Mouse (Mus musculus): ENCODE results near the gene Eml2.

The Eml2 gene

DNA sequence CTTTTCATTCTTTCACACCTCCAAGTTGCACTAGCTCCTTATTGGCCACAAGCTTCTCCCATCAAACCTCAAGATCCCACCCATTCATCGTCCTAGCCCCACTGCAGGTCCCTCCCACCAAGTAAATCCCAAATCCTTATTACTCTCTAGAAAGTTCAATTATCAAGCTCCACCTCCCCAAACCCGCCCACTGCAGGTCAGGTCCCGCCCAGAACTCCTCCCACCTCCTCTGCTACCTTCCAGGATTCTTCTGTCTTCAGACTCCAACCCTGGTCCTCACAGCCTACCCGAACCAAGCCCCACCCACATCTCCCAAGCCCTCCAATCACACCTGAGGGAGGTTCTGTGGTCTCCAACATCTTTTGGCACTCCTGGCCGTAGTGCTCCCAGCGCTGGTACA is 12.0 kb upstream of the Eml2 start:
- no peak for DNase-seq

DNA sequence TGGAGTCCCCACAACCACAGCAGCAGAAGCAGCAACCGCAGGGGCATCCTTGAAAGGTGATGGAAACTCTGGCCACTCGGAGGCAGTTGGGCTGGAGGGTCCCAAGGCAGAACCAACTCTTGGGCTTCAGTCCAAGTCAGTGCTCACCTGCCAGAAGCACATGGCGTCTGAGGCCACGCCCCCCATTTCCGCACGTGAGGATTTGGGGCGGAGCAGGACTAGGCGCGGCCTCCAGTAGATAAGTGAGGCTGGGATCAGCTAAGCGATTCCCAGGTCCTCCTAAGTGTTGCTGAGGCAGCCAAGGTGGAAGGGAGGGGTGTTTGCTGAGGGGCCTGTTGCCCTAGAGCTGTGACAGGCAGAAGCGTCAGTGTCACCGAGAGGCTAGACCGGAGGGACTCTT is 11.2 kb upstream of the Eml2 start:
- DNase-seq = no peak

DNA sequence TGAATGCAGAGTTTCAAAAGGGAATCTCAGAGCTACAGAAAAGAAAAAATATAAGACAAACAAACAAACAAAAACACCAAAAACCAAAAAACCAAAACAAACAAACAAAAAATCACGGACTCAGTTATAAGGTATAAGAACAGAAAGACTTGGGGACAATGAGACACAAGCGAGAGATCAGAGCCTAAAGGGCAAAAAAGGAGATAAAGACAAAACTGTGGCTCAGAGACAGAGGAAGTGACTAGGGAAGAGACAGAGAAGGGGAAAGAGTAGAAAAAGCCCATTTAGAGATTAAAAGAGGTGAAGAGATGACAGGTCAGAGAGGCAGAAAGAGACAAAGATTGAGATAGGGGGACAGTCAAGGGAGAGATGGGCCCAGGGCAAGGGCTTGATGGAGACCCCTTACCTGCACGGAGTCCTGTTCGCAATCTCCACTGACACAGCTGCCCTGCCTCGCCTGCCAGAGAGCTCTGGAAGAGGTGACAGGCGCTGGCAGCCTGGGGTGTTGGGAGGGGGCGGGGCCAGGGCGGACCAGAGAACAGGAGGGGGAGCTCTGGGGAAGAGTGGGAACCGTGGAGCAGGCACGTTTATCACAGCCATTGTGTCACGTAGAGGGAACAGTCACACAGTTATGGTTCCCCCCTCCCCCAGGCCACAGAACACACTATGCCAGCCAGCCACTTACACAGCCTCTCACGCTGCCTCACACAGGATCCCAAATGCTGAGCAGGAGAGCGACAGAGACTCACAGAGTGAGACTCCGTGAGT is 10.4 kb upstream of the Eml2 start, which contains the start of gene Gipr:
Gipr (minus strand) TSS at position 472 of the 768 bp plus-strand sequence.
- DNase-seq = no peak

DNA sequence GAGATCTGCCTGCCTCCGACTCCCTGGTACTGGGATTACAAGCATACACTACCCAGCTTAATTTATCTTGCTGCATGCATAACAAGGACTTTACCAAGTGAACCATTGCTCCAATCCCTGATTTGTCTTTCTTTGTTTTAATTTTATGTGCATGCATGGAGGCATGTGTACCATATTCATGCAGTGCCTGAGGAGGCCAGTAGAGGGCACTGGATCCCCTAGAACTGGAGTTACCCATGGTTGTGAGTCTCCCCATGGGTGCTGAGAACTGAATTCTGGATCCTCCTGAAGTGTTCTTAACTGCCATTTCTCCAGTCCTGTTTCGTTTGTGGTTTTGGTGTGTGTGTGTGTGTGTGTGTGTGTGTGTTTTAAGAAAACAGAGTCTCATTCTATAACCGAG is 9.2 kb upstream of the Eml2 start:
- no peak for DNase-seq

DNA sequence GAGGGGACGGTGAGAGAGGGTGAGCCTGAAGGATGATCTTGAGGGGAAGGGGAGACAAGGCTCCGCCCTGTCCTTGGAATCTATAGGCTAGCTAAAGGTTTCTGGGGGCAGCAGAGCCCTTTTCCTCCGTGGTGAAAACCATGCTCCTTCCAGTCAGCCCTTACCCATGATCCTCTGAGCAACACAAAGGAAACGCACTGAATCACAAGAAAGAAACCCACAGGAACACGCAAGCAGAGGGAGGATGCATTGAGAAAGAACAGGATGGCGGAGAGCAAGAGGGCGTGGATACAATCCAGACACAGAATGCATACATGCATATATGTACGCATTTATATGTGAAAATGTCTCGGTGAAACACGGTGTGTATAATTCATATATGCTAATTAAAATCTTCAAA is 6.7 kb upstream of the Eml2 start:
- no peak for DNase-seq

DNA sequence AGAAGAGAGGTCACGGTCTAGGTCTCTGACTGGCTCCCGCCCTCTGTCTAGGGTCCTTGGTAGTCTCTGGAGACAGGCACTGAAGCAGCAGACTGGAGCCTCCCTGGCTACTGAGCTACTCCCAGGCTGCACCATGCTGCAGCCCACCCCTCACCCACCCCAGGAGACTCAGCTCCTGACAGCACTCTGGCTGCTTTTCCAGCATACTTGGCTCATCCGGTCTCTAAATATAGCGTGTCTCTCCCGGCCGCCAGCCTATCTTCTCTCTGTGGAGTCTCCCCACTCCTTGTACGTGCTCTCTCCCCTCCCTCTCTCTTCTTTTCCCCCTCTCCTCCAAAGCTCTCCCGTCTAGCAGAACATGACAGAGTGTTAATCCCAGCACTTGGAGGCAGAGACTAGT is 6.1 kb upstream of the Eml2 start:
- no peak for DNase-seq

DNA sequence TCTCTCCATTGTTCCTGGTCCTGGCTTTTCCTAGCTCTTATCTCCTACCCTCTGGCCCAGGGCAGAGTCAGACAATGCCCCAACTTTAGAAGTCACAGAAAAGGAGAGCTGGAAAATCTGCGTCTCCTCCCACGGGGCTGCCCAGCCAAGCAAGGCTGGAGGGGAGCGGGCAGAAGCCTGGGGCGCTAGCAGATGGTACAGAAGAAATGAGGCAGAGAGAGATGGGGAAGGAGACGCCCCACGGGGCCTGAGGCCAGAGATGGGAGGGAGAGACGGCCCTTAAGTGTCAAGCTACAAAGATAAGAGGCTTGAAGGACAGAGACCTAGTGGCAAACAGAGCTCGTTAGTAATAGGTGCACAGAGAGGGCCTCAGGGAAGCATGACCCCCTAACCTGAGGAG is 4.4 kb upstream of the Eml2 start:
- DNase-seq = no peak

DNA sequence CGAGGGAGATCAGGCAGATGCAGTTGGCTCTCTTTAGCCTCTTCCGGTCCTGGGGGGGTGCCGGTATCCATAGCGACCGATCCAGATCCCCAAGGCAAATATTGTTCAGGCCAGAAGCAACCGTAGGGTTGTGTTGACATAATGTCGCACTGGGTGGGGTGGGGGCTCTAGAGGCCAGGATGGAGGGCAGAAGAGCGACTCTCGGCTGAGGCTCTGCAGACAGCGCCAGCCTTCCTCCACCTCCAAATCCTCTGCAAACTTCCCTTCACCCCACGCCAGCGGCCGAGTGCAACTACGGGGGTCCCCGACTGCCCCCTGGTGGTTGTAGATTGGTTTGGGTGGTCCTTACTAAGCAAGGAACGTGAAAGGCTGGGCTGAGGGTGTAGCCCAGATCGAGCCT is 3.3 kb upstream of the Eml2 start:
- peak; percentile 54 to 70 for DNase-seq

DNA sequence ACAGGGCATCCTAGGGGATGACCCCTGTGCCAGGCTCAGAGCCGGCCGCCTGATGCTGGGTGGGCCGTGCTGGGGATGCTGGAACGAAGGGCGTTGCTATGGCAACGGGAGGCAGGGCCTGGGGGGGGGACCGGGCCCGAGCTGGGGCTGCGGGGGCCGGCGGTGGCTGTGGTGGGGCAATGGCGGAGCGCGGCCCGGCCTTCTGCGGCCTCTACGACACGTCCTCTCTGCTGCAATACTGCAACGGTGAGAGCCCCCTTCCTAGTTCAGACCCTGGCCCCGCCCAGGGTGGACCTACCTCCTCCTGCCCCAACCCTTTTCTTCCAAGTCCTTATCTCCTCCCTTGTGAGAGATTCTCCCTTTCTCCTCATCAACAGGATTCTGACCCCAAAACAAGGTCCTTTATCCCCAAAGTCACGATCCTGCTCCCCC is 311 bp downstream of the Eml2 start:
- no peak for DNase-seq

DNA sequence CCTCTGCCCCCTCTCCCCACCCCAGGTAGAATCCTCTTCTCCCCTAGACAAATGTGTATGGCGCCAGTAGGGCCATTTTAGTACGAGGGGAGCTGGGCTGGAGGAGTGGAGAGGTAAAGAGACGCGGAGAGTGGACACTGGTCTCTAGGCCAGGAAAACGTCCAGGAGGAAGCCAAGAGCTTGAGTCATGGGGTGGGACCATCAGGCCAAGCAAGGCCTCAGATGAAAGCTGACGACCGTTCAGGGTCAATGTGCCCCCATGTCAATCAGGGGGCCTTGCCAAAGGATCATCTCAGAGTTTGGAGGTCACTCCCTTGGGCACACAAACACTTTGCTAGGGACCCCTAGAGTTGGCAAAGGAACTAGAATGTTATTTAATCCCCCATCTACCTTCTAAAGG is 995 bp downstream of the Eml2 start:
- DNase-seq = no peak

DNA sequence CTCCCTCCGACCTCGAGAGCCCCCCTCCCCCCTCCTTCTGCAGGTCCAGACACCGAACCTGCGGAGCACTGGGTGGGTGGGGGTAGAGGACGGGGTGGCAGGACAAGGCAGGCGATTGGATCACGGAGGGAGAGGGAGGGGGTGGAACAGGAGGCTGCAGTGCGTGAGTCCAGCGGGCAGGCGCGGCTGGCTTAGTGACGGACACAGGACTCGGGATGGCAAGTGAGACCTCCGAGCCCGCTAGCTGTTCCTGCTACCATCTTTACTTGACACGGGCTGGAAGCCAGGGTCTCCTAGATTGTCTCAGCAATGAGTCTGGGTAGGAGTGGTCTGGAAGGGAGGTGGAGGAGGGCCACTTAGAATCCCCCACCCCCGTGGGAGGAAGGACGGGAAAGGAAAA is 1.8 kb downstream of the Eml2 start:
- no peak for DNase-seq

DNA sequence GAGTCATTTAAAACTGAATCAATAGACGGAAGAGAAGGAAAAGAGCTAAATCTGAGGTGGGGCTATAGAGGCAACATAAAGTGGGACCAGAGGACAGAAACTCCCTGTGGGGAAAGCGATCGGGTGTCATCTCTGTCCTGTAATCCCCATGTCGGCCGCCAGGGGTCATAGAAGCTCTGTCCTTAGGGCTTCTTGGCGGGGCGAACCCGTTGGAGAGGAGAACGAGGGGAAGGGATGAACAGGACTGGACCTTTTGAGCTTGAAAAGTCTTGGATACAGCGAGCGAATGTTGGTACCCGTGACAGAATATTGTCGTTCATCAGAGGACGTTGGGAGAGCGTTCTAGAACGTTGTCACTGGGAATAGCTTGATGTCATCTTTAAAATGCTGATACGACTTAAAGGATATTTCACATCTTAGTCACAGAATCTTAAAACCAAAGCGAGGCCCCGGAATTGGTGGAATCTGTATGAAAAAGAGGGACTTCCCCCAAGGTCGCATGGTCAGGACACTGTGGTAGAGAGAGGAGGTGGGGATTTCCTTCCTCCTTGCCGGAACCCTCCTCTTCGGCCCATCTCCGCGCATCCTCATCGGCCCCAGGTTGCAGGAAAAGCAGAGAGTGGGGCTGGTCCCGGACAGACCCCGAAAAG is 2.3 kb downstream of the Eml2 start:
- peak; percentile 45 to 80 for DNase-seq

DNA sequence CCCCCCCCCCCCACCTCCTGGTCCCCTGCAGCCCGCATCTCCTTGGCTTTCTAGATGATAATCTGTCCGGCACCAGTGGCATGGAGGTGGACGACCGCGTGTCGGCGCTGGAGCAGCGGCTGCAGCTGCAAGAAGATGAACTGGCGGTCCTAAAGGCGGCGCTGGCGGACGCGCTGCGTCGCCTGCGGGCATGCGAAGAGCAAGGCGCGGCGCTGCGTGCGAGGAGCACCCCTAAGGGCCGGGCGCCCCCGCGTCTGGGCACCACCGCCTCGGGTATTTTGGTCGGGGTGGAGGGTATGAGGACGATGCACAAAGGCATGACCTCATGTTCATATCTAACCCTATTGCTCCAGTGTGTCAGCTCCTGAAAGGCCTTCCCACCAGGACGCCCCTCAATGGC is 3.0 kb downstream of the Eml2 start:
- peak; percentile 50 to 63 for DNase-seq

DNA sequence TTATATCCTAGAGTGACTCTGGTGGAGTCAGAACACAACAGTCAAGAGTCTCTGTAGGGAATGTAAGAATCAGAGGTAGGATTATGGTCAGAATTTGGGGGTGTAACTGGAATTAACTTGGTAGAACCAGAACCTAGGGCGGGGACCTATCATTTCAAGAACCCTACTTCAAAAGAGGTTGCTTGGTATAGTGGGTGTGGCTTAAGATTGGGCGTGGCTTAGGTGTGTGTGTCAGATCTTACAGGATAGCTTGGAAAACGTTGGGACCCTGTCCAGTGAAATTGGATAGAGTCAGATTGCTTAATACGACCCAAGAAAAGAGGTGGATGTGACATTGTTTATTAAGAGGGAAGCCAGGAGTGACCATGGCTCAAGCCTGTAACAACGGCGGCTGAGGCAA is 3.7 kb downstream of the Eml2 start:
- DNase-seq = no peak

DNA sequence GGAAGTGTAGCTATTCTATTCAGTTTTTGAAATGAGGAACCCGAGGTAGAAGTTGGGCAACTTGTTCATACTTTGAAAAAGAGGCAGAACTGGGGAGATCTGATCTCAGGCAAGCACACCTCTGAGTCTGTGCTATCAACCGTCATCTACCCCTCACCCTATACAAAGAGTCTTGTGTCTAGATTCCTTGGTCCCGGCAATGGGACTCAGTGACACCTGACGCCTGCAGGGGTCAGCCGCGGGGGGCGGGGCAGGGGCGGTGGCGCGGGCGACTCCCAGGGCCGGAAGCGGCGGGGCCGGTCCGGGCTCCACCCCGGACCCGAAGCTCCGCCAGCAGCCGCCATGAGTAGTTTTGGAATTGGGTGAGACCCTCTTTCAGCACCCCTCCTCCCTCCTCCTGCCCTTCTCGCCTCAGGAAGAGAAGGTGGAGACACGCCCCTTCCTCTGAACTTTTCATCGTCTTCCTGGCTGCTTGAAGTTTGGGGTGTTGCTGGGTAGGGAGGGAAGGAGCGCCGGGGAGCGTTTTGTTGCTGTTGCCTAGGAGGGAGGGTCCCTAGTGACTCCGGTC is 4.7 kb downstream of the Eml2 start:
- peak in 1 of 2 experiments; percentile 35 for DNase-seq

DNA sequence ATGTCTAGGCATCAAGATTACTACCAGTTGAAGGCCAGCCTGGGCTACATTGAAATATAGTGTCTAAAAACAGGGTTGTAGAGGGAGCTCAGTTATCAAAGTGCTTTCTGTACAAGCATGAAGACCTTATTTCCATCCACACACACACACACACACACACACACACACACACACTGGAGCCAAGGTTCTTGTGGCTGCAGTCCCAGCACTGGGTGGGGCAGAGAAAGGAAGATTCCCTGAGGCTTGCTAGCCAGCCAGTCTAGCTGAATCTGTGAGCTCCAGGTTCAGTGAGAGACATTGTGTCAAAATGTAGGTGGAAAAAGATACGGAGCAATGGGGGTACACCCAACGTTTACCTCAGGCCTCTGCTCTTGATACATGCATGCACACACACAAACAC is 8.0 kb downstream of the Eml2 start:
- DNase-seq = no peak

DNA sequence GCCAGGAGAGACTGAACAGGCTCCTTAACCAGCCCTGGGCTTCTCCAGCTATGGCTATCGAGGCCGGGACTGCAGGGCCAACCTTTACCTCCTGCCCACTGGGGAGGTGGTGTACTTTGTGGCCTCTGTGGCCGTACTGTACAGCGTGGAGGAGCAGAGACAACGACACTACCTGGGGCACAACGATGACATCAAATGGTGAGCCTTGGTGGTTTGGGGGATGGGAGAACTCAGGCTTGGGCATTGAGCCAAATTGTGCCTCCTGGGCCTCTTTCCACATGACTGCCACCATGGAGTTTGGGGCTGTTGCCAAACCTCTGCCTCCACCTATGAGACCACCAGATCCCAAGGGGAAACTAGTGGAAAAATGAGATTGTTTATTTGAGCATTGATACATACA is 8.5 kb downstream of the Eml2 start:
- peak in 1 of 2 experiments; percentile 26 for DNase-seq

DNA sequence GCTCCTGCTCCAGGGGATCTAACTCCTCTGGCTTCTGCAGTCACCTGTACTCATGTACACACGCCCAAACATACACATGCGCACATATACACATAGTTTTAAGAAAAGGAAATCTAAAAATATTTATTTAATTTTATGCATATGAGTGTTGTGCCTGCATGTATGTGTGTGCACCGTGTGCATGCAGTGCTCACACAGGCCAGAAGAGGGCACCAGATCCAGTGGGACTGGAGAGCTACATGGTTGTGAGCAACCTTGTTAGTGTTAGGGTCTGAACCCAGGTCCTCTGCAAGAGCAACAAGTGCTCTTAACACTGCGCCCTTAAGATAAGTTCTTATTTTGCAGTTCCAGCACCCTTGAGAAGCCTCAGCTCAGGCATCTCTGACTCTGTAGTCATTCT is 18.5 kb downstream of the Eml2 start:
- DNase-seq = no peak

DNA sequence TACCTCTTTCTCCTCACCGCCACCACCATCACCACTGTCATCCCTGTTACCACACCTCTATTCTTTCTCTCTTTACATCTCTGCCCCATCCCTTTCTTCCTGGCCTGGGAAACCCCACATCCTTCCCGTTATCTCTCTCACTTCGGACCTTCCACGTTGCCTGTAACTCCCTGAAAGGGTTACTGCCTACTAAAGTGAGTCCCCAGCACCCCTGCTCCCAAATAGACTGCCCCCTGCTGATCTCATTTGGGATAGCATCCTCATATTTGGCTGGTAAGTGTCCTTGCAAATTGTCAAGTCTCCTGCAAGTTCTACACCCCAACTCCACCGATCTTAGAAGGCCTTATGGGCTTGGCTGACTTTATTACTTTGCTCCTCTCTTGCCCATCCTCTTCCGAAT is 20.5 kb downstream of the Eml2 start:
- peak in 1 of 2 experiments; percentile 54 for DNase-seq

DNA sequence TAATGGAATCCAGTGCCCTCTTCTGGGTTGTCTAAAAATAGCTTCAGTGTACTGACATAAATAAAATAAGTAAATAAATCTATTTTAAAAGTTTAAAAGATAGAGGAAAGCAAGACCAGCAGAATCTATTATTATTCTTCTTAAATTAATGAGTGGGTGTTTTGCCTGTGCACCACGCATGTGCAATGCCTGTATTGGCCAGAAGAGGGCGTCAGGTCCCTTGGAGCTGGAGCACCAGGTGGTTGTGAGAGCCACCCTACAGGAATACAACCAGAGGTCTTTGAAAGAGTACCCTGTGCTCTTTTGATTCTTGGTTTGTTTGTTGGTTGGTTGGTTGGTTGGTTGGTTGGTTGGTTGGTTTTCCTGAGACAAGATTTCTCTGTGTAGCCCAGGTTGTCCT is 21.8 kb downstream of the Eml2 start:
- DNase-seq = peak in 1 of 2 experiments; percentile 36

DNA sequence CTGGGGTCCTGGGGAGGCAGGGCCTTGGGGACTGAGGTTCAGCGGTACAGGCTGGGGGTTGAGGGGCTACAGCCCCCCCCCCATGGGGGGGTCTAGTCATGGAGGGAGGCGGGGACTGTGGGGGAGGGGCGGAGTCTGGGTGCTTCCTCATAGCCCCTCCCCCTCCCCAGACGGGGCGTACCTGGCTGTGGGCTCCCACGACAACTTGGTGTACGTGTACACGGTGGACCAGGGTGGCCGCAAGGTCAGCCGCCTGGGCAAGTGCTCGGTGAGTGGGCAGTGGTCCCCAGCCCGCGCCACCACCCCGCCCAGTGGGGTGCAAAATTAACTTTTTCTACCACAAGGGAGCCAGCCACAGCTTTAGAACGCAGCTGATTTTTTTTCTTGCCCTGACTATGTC is 25.4 kb downstream of the Eml2 start:
- no peak for DNase-seq

DNA sequence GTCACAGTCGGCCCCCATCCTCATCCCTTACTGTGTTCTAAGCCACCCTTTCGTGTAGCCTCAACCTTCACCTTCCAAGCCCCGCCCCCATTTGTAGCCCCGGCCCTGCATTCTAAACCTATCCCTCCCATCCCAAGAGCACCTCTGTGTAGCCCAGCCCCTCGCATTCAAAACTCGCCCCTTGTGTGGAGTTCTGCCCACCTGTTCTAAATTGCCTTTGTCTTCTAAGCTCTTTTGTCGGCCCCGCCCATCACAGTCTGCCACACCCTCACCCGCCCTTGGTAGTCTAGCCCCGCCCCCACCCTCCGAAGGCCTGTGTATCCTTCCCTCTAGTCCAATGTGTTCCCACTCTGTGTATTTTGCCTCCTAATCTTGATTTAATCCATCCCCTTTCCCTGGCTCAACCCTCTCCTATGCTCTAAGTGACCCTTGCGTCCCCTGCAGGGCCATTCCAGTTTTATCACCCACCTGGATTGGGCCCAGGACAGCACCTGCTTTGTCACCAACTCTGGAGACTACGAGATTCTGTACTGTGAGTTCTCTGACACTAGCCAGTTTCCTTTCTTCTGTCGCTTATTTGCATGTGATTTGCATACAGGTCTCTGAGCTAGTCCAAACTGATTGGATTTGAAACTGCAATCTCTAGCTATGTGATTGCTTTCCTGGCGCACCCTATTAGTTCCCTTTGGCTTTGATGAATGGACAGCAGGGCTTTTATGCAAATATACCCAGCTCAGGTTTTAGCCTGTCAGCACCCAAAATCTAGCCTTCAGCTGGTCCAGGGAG is 26.0 kb downstream of the Eml2 start:
- DNase-seq = no peak

DNA sequence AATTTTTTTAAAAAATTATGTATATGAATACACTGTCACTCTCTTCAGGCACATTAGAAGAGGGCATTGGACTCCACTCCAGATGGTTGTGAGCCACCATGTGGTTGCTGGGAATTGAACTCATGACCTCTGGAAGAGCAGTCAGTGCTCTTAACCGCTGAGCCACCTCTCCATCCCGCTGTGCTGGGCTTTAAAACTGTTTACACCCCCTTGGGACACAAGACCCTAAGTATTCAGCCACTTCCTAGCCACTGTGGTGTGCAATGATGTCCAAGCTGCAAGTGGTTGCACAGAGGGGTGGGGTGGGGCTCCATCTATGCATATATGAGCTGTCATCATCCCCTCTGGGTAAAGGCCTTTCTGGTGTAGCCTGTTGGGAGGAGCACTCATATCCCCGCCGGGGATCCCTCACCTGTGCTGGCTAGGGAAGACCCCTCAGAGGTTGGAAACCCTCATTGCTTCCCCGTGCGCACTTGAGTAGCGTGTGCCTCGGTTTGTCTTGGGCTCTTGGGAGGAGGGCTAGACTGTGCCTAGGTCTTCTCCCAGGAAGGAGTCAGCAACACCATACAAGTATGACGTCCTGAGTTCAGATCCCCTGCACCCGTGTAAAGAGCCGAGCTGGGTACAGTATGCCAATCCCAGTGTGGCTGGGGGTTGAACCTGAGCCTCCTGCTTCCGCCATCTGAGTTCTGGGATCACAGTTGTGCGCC is 32.1 kb downstream of the Eml2 start:
- DNase-seq = no peak

Measured in kidney, adult 8-10 months (tissue).